Mouse (Mus musculus) midbrain, embryonic 16.5 days (tissue): ENCODE results near the gene Akap8l. TPM values are rescaled to one million over a fixed set of nuclear protein-coding genes. Genes with fewer than 3 reads are reported as not detected.
A peak's percentile ranks its signal among the peaks of the same experiment; 100 is the strongest.

ENCODE experiments used
- ATAC-seq: fragments of 200-750 bp; cut with Nextera tagmentation; 2 replicates; pipeline ENCODE4 v1.8.0; 2017; ENCODE audit warnings: moderate TSS enrichment
- H3K27ac ChIP-seq: fragments of 300-500 bp; sonication (generic); 2 replicates; pipeline ENCODE4 v1.5.1; 2014; ENCODE audit warnings: mild to moderate bottlenecking, low read length, mixed read lengths
- H3K27me3 ChIP-seq: fragments of 300-500 bp; sonication (generic); 2 replicates; pipeline ENCODE4 v1.6.1; 2014; ENCODE audit warnings: low read depth, low read length, mixed read lengths; ENCODE audit not compliant: control insufficient read depth, insufficient read depth
- H3K36me3 ChIP-seq: fragments of 300-500 bp; sonication (generic); 2 replicates; pipeline ENCODE4 v1.6.1; 2014; ENCODE audit warnings: mild to moderate bottlenecking, low read length, moderate library complexity, mixed read lengths; ENCODE audit not compliant: control insufficient read depth, insufficient read depth
- H3K4me1 ChIP-seq: fragments of 300-500 bp; sonication (generic); 2 replicates; pipeline ENCODE4 v1.6.1; 2014; ENCODE audit warnings: mild to moderate bottlenecking, low read length, mixed read lengths; ENCODE audit not compliant: control insufficient read depth, insufficient read depth
- H3K4me2 ChIP-seq: fragments of 300-500 bp; sonication (generic); 2 replicates; pipeline ENCODE4 v1.6.1; 2014; ENCODE audit warnings: mild to moderate bottlenecking, low read length, mixed read lengths
- H3K4me3 ChIP-seq: fragments of 300-500 bp; sonication (generic); 2 replicates; pipeline ENCODE4 v1.5.1; 2014; ENCODE audit warnings: low read depth, mild to moderate bottlenecking, low read length, moderate library complexity, mixed read lengths
- H3K9ac ChIP-seq: fragments of 300-500 bp; sonication (generic); 2 replicates; pipeline ENCODE4 v1.6.1; 2014; ENCODE audit warnings: low read depth, low read length, mixed read lengths
- H3K9me3 ChIP-seq: fragments of 300-500 bp; sonication (generic); replicated peaks from 2 replicates; pipeline ENCODE4 v1.6.1; 2014; ENCODE audit warnings: mild to moderate bottlenecking, low read length, mixed read lengths; ENCODE audit not compliant: control insufficient read depth, poor library complexity, severe bottlenecking
- WGBS: fragments of 180-500 bp; shearing (Covaris S2); extraction: QIAGEN DNeasy Blood & Tissue Kit; methylation state at CpG from one replicate; pipeline ENCODE4 v1.1.7; 2014; 5-methylcytosine and 5-hydroxymethylcytosine counted together
- polyA plus RNA-seq: library from polyadenylated mRNA; unstranded; fragments of >200 nt; fragmentation: Nextera tagmentation; extraction: Ambion mirVana; gene quantifications from 2 replicates; pipeline ENCODE4 v1.2.1, GENCODE M21; 2015

Gene Akap8l
- polyA plus RNA-seq, 1 experiment from 2014 or later, result 160 TPM

GRCm38 (mm10) chr17:32382576-32382975, 32.2 kb upstream of the Akap8l start:
- whole genome bisulfite sequencing, result 83% methylated on average over 7 of the region's 7 CpGs
- ATAC-seq, result no peak
- Histone ChIP-seq H3K27me3 (no peaks in the 10 kb centered on the region), H3K9me3 (no peaks in the 10 kb centered on the region), H3K4me2 (no peak overlapping the region), H3K4me3 (no peak overlapping the region), H3K4me1 (peaks cover 4% of the 10 kb centered on the region; the same call in 1 of the 2 replicates), H3K9ac (no peak overlapping the region), H3K36me3 (peaks cover 18% of the 10 kb centered on the region), H3K27ac (no peak overlapping the region)

GRCm38 (mm10) chr17:32378786-32379185, 28.4 kb upstream of the Akap8l start:
- no peak overlapping the region for H3K4me3 ChIP-seq
- H3K27ac ChIP-seq, result no peak overlapping the region
- no peak overlapping the region for H3K4me2 ChIP-seq
- no peaks in the 10 kb centered on the region for H3K9me3 ChIP-seq
- H3K27me3 ChIP-seq, result no peaks in the 10 kb centered on the region
- no peak overlapping the region for H3K9ac ChIP-seq
- peaks cover 25% of the 10 kb centered on the region for H3K36me3 ChIP-seq
- no peak for ATAC-seq
- WGBS, result 85% methylated on average over 2 of the region's 2 CpGs
- no peaks in the 10 kb centered on the region for H3K4me1 ChIP-seq

GRCm38 (mm10) chr17:32377137-32377536, 26.7 kb upstream of the Akap8l start:
- Histone ChIP-seq H3K36me3 (peaks cover 22% of the 10 kb centered on the region), H3K9me3 (no peaks in the 10 kb centered on the region), H3K4me2 (no peak overlapping the region), H3K4me1 (no peaks in the 10 kb centered on the region), H3K9ac (no peak overlapping the region), H3K27me3 (no peaks in the 10 kb centered on the region), H3K4me3 (no peak overlapping the region), H3K27ac (no peak overlapping the region)
- 80% methylated on average over 9 of the region's 9 CpGs for WGBS
- no peak for ATAC-seq

GRCm38 (mm10) chr17:32376475-32376874, 26.1 kb upstream of the Akap8l start:
- Histone ChIP-seq H3K4me3 (no peak overlapping the region), H3K4me2 (no peak overlapping the region), H3K9me3 (no peaks in the 10 kb centered on the region), H3K36me3 (peaks cover 22% of the 10 kb centered on the region), H3K4me1 (no peaks in the 10 kb centered on the region), H3K9ac (no peak overlapping the region), H3K27me3 (no peaks in the 10 kb centered on the region), H3K27ac (no peak overlapping the region)
- no peak for ATAC-seq
- 87% methylated on average over 15 of the region's 15 CpGs for WGBS

- Histone ChIP-seq H3K9me3 (no peaks in the 10 kb centered on the region), H3K9ac (no peak overlapping the region), H3K4me3 (no peak overlapping the region), H3K36me3 (0 out of 2 replicates have a peak, but pooled peaks cover 10% of the 10 kb centered on the region), H3K27ac (no peak overlapping the region), H3K4me1 (peaks cover 4% of the 10 kb centered on the region; the same call in 1 of the 2 replicates), H3K4me2 (peak overlapping the region; percentile 25; the same call in 1 of the 2 replicates), H3K27me3 (no peaks in the 10 kb centered on the region)
- 23% methylated on average over 11 of the region's 17 CpGs for WGBS
- ATAC-seq, result no peak
Measured at GRCm38 (mm10) chr17:32368991-32369578, 18.7 kb upstream of the Akap8l start.

GRCm38 (mm10) chr17:32367706-32368105, 17.3 kb upstream of the Akap8l start:
- ATAC-seq, result no peak
- WGBS, result 90% methylated on average over 11 of the region's 11 CpGs

GRCm38 (mm10) chr17:32365296-32365695, 14.9 kb upstream of the Akap8l start:
- Histone ChIP-seq H3K4me2 (no peak overlapping the region), H3K27me3 (no peaks in the 10 kb centered on the region), H3K27ac (no peak overlapping the region), H3K9ac (no peak overlapping the region), H3K4me1 (peaks cover 18% of the 10 kb centered on the region), H3K9me3 (no peaks in the 10 kb centered on the region), H3K4me3 (no peak overlapping the region), H3K36me3 (peaks cover 23% of the 10 kb centered on the region)
- ATAC-seq, result no peak
- 86% methylated on average over 1 of the region's 1 CpGs for WGBS

More at GRCm38 (mm10) chr17:32367706-32368105, 17.3 kb upstream of the Akap8l start:
- no peaks in the 10 kb centered on the region for H3K9me3 ChIP-seq
- H3K4me2 ChIP-seq, result no peak overlapping the region
- no peak overlapping the region for H3K9ac ChIP-seq
- 0 out of 2 replicates have a peak, but pooled peaks cover 10% of the 10 kb centered on the region for H3K36me3 ChIP-seq
- no peak overlapping the region for H3K27ac ChIP-seq
- H3K27me3 ChIP-seq, result no peaks in the 10 kb centered on the region
- peaks cover 13% of the 10 kb centered on the region for H3K4me1 ChIP-seq
- no peak overlapping the region for H3K4me3 ChIP-seq

- Histone ChIP-seq H3K9me3 (no peaks in the 10 kb centered on the region), H3K4me2 (peak overlapping the region; percentile 95), H3K27ac (peak overlapping the region; percentile 83), H3K4me3 (peak overlapping the region; percentile 95), H3K9ac (peak overlapping the region; percentile 94; the same call in 1 of the 2 replicates), H3K27me3 (no peaks in the 10 kb centered on the region), H3K36me3 (peaks cover 28% of the 10 kb centered on the region), H3K4me1 (peaks cover 18% of the 10 kb centered on the region)
- ATAC-seq, result peak; percentile 32
- 60% methylated on average over 5 of the region's 5 CpGs for WGBS
Measured at GRCm38 (mm10) chr17:32364850-32365249, 14.4 kb upstream of the Akap8l start.

GRCm38 (mm10) chr17:32364331-32364730, 13.9 kb upstream of the Akap8l start:
- peak overlapping the region; percentile 83 for H3K27ac ChIP-seq
- H3K9ac ChIP-seq, result peak overlapping the region; percentile 94

More at GRCm38 (mm10) chr17:32364331-32364730, 13.9 kb upstream of the Akap8l start:
- WGBS, result under 1% methylated on average over 30 of the region's 47 CpGs
- Histone ChIP-seq H3K36me3 (peaks cover 33% of the 10 kb centered on the region), H3K4me3 (peak overlapping the region; percentile 95), H3K27me3 (no peaks in the 10 kb centered on the region), H3K9me3 (no peaks in the 10 kb centered on the region), H3K4me2 (peak overlapping the region; percentile 95), H3K4me1 (peaks cover 18% of the 10 kb centered on the region)
- peak; percentile 91 for ATAC-seq
